Mouse (Mus musculus): ENCODE data around the gene Nr1h3. TPM values are rescaled to one million over a fixed set of nuclear protein-coding genes. Genes with fewer than 3 reads are reported as not detected.

Nr1h3 gene
- total and polyA plus RNA-seq, 3 experiments: 22.1 to 56.8 (median 44.2) TPM

- DNase-seq: no peak
These were observed 16.4 kb downstream of the Nr1h3 start for GRCm38 (mm10) chr2:91186208-91186607.

GRCm38 (mm10) chr2:91183711-91184405, 18.8 kb downstream of the Nr1h3 start, which contains the start of gene Madd:
Gene Madd, minus strand, starts transcription at chr2:91183837.
- DNase-seq: peak; percentile 26

- DNase-seq: peak; percentile 94
These were observed 19.5 kb downstream of the Nr1h3 start for GRCm38 (mm10) chr2:91183148-91183513.

GRCm38 (mm10) chr2:91182405-91183147, 20.1 kb downstream of the Nr1h3 start:
- peak; percentile 79 for DNase-seq

GRCm38 (mm10) chr2:91182016-91182404, 20.6 kb downstream of the Nr1h3 start:
- DNase-seq: peak; percentile 39

- DNase-seq: no peak
These were observed 21.9 kb downstream of the Nr1h3 start for GRCm38 (mm10) chr2:91180706-91181105.

GRCm38 (mm10) chr2:91179825-91180224, 22.8 kb downstream of the Nr1h3 start:
- no peak for DNase-seq

GRCm38 (mm10) chr2:91176234-91176633, 26.4 kb downstream of the Nr1h3 start:
- DNase-seq: no peak

- DNase-seq: no peak
These were observed 27.1 kb downstream of the Nr1h3 start for GRCm38 (mm10) chr2:91175490-91175889.

- DNase-seq: no peak
These were observed 32.9 kb downstream of the Nr1h3 start for GRCm38 (mm10) chr2:91169587-91170322.

- DNase-seq: no peak
These were observed 35.0 kb downstream of the Nr1h3 start for GRCm38 (mm10) chr2:91167629-91168028.

GRCm38 (mm10) chr2:91164991-91165390, 37.6 kb downstream of the Nr1h3 start:
- DNase-seq: no peak

GRCm38 (mm10) chr2:91163532-91163931, 39.1 kb downstream of the Nr1h3 start:
- no peak for DNase-seq

- DNase-seq: no peak
These were observed 39.7 kb downstream of the Nr1h3 start for GRCm38 (mm10) chr2:91162952-91163351.

- no peak for DNase-seq
These were observed 42.0 kb downstream of the Nr1h3 start for GRCm38 (mm10) chr2:91160591-91160990.

GRCm38 (mm10) chr2:91157002-91157752, 45.5 kb downstream of the Nr1h3 start:
- no peak for DNase-seq

- peak; percentile 83 for DNase-seq
These were observed 48.5 kb downstream of the Nr1h3 start for GRCm38 (mm10) chr2:91154091-91154490.

- DNase-seq: no peak
These were observed 49.7 kb downstream of the Nr1h3 start for GRCm38 (mm10) chr2:91152885-91153377.

- DNase-seq: no peak
These were observed 51.3 kb downstream of the Nr1h3 start for GRCm38 (mm10) chr2:91151331-91151730.

- DNase-seq: no peak
These were observed 54.5 kb downstream of the Nr1h3 start for GRCm38 (mm10) chr2:91148101-91148500.

GRCm38 (mm10) chr2:91143401-91143800, 59.2 kb downstream of the Nr1h3 start:
- no peak for DNase-seq

- DNase-seq: no peak
These were observed 59.7 kb downstream of the Nr1h3 start for GRCm38 (mm10) chr2:91142920-91143319.

Data from adrenal gland, adult 2 months (tissue).